24 mouse cellular contexts compared by ENCODE assay signal in the genomic region with DNA sequence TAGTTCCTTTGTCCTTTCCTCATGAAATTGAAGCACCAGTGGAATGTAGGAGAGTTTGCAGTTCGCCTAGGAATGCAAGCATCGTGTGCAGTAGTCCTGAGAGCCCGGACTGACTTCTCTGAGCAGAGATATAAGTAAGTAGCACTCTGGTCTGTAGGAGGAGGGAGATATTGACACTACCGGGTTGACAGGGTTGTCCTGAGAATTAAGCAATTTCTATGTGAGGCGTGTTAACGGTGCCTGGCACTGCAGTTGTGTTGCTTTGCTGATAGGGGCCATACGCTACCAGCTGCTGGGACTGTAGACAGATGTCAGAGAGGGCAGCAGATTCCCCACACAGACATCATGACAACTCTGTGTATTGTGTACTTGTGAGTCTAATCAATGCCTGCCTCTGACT. TPM values are rescaled to one million over a fixed set of nuclear protein-coding genes. Genes with fewer than 3 reads are reported as not detected.
DNase-seq lines count a peak whose midpoint lies in the region; ATAC-seq and TF ChIP-seq lines count a peak whose summit lies in the region.
"Had no signal": no experiment of that assay in that cellular context is flagged by ENCODE, and none has a peak within 500 bp of the region (broad histone marks: within the 10 kb centered on the region; RNA-seq: fewer than 3 reads in every experiment).

No protein-coding gene starts in this region.

- H3K9ac ChIP-seq in lung, embryonic 16.5 days (ENCODE audit: low read length): no peak overlapping the region; the same call in 1 of the 2 replicates
- peak overlapping the region; percentile 43; the same call in 1 of the 2 replicates for H3K9ac ChIP-seq in liver, embryonic 13.5 days
- H3K9ac ChIP-seq in liver, postnatal 0 days (replicated peaks): no peak overlapping the region
- H3K9ac ChIP-seq: heart, embryonic 15.5 days; hindbrain, embryonic 13.5 days had no signal

- peak overlapping the region; percentile 20; the same call in 1 of the 2 replicates for H3K4me2 ChIP-seq in lung, embryonic 16.5 days (ENCODE audit: low read depth, low read length)
- peak overlapping the region; percentile 34 for H3K4me2 ChIP-seq in liver, embryonic 13.5 days
- H3K4me2 ChIP-seq in liver, postnatal 0 days (ENCODE audit: low read depth, low read length): no peak overlapping the region; the same call in 1 of the 2 replicates
- H3K4me2 ChIP-seq: heart, embryonic 11.5 days; heart, embryonic 15.5 days; hindbrain, embryonic 13.5 days had no signal

- WGBS in lung, embryonic 16.5 days: 40% methylated on average over 7 of the region's 7 CpGs
- 50% methylated on average over 7 of the region's 7 CpGs for WGBS in lung, adult 2 months
- 18% methylated on average over 7 of the region's 7 CpGs for WGBS in liver, embryonic 13.5 days (ENCODE audit: insufficient replicate concordance)
- 31% methylated on average over 7 of the region's 7 CpGs for WGBS in liver, postnatal 0 days (ENCODE audit: insufficient replicate concordance)
- 87% methylated on average over 7 of the region's 7 CpGs for WGBS in thymus, adult 2 months

- no peaks in the 10 kb centered on the region for H3K36me3 ChIP-seq in lung, embryonic 16.5 days (ENCODE audit: control insufficient read depth, insufficient read depth, low read length)
- no peaks in the 10 kb centered on the region for H3K36me3 ChIP-seq in liver, embryonic 13.5 days
- no peaks in the 10 kb centered on the region for H3K36me3 ChIP-seq in liver, postnatal 0 days (replicated peaks; ENCODE audit: insufficient read depth, low read length)
- H3K36me3 ChIP-seq in thymus, adult 2 months (ENCODE audit: control insufficient read depth, insufficient read depth, low read length): no peaks in the 10 kb centered on the region
- H3K36me3 ChIP-seq: embryonic facial prominence, embryonic 10.5 days; forebrain, embryonic 10.5 days; heart, embryonic 15.5 days; hindbrain, embryonic 13.5 days had no signal

- peak overlapping the region; percentile 61; the same call in 1 of the 2 replicates for H3K27ac ChIP-seq in lung, embryonic 16.5 days (ENCODE audit: low read length)
- H3K27ac ChIP-seq in liver, embryonic 13.5 days: peak overlapping the region; percentile 54
- no peak overlapping the region for H3K27ac ChIP-seq in liver, postnatal 0 days (ENCODE audit: low read depth)
- H3K27ac ChIP-seq in thymus, adult 2 months (ENCODE audit: control insufficient read depth, insufficient read depth, low read length): no peak overlapping the region
- H3K27ac ChIP-seq: embryonic facial prominence, embryonic 10.5 days; forebrain, embryonic 10.5 days; gastrocnemius, adult 2 months; heart, embryonic 15.5 days; hindbrain, embryonic 13.5 days had no signal

- H3K4me1 ChIP-seq in lung, embryonic 16.5 days (replicated peaks; ENCODE audit: control insufficient read depth, insufficient read depth, low read length): peaks cover 10% of the 10 kb centered on the region; the same call in 1 of the 2 replicates
- no peaks in the 10 kb centered on the region for H3K4me1 ChIP-seq in lung, adult 2 months (ENCODE audit: control insufficient read depth, insufficient read depth, low read length)
- H3K4me1 ChIP-seq in liver, embryonic 13.5 days (replicated peaks): peaks cover 43% of the 10 kb centered on the region
- peaks cover 13% of the 10 kb centered on the region for H3K4me1 ChIP-seq in liver, postnatal 0 days (ENCODE audit: insufficient read depth)
- peaks cover 3% of the 10 kb centered on the region; the same call in 1 of the 2 replicates for H3K4me1 ChIP-seq in thymus, adult 2 months (replicated peaks; ENCODE audit: control insufficient read depth, insufficient read depth, low read length)
- H3K4me1 ChIP-seq: heart, embryonic 15.5 days had no signal

- no peak for TF ChIP-seq CTCF in lung, adult 2 months (IDR thresholded peaks at IDR 0.05; ENCODE audit: insufficient read depth, low read length)
- no peak for TF ChIP-seq CTCF in liver, postnatal 0 days (IDR thresholded peaks at IDR 0.05; ENCODE audit: low read depth)
- no peak for TF ChIP-seq CTCF in thymus, adult 2 months (IDR thresholded peaks at IDR 0.05; ENCODE audit: borderline replicate concordance, control insufficient read depth, extremely low read depth, insufficient read depth, low read length, poor library complexity)

- H3K4me3 ChIP-seq in lung, embryonic 16.5 days (ENCODE audit: low read length): no peak overlapping the region
- H3K4me3 ChIP-seq in lung, adult 2 months (replicated peaks; ENCODE audit: extremely low read depth, low read depth, low read length): no peak overlapping the region
- H3K4me3 ChIP-seq in liver, embryonic 13.5 days (replicated peaks): no peak overlapping the region
- no peak overlapping the region for H3K4me3 ChIP-seq in liver, postnatal 0 days (ENCODE audit: low read depth, low read length)
- H3K4me3 ChIP-seq in thymus, adult 2 months (ENCODE audit: control insufficient read depth, insufficient read depth, low read length): no peak overlapping the region
- H3K4me3 ChIP-seq: embryonic facial prominence, embryonic 10.5 days; forebrain, embryonic 10.5 days; gastrocnemius, adult 2 months; heart, embryonic 15.5 days; hindbrain, embryonic 13.5 days had no signal

- DNase-seq in lung, adult 2 months: no peak
- DNase-seq in liver: peak; percentile 57
- peak; percentile 49 for DNase-seq in liver, embryonic 13.5 days
- DNase-seq in liver, postnatal 0 days: peak; percentile 22
- no peak for DNase-seq in thymus, adult 2 months
- DNase-seq in layer of hippocampus, adult 9-10 months (ENCODE audit: low spot score): no peak
- DNase-seq in kidney, postnatal 25 days: no peak
- DNase-seq: adrenal gland, postnatal 25 days; cerebellum, adult 2 months; cerebellum, postnatal 10 days; gastrocnemius, adult 2 months; gastrocnemius, postnatal 36 days; heart, adult 18-20 months; heart, postnatal 14 days had no signal

- ATAC-seq in lung, embryonic 16.5 days (ENCODE audit: low read depth): peak; percentile 77
- ATAC-seq in liver, embryonic 13.5 days (ENCODE audit: low read depth): peak; percentile 85
- ATAC-seq in liver, postnatal 0 days: peak; percentile 83
- ATAC-seq: activated CD4-positive, CD25-positive, alpha-beta regulatory T cell, adult 4 months; forebrain, embryonic 14.5 days; Patski had no signal

- TF ChIP-seq EP300 in liver, postnatal 0 days (IDR thresholded peaks at IDR 0.05; ENCODE audit: low read depth): no peak

- no peaks in the 10 kb centered on the region; the same call in 1 of the 2 replicates for H3K27me3 ChIP-seq in lung, embryonic 16.5 days (ENCODE audit: control insufficient read depth, insufficient read depth, low read depth, low read length)
- peaks cover 37% of the 10 kb centered on the region for H3K27me3 ChIP-seq in liver, embryonic 13.5 days
- 0 out of 2 replicates have a peak, but pooled peaks cover 8% of the 10 kb centered on the region for H3K27me3 ChIP-seq in liver, postnatal 0 days (ENCODE audit: insufficient read depth, low read length)
- no peaks in the 10 kb centered on the region for H3K27me3 ChIP-seq in thymus, adult 2 months (ENCODE audit: control insufficient read depth, insufficient read depth, low read length)

- no peak for TF ChIP-seq POLR2A in lung, adult 2 months (IDR thresholded peaks at IDR 0.05; ENCODE audit: borderline replicate concordance, extremely low read depth, low read depth, low read length)
- no peak for TF ChIP-seq POLR2A in thymus, adult 2 months (IDR thresholded peaks at IDR 0.05; ENCODE audit: control insufficient read depth, extremely low read depth, insufficient read depth, low read length, poor library complexity)

- no peaks in the 10 kb centered on the region for H3K9me3 ChIP-seq in lung, embryonic 16.5 days (ENCODE audit: control insufficient read depth, low read length)
- H3K9me3 ChIP-seq in liver, embryonic 13.5 days (replicated peaks): no peaks in the 10 kb centered on the region
- H3K9me3 ChIP-seq in liver, postnatal 0 days (ENCODE audit: low read length): no peaks in the 10 kb centered on the region
- H3K9me3 ChIP-seq: embryonic facial prominence, embryonic 10.5 days; forebrain, embryonic 10.5 days; heart, embryonic 15.5 days; hindbrain, embryonic 13.5 days had no signal

RNA-seq across cellular contexts. Expression of a gene that starts 1.8 kb away (rescaled TPM):
- polyA plus RNA-seq in lung, embryonic 16.5 days (2015; fragmentation: Nextera tagmentation; extraction: Ambion mirVana): 0.06 and 0.08 TPM in 2 replicates
- polyA plus RNA-seq in lung, adult 2 months (2012; rRNA removed): 0.05 TPM in 1 of 2 replicates, not detected in the other
- 0.06 and 0.08 TPM in 2 replicates for polyA plus RNA-seq in liver, embryonic 13.5 days (2015; fragmentation: Nextera tagmentation; extraction: Ambion mirVana)
- polyA plus RNA-seq in liver, postnatal 0 days (2015; fragmentation: Nextera tagmentation; extraction: Ambion mirVana): 0.02 and 0.04 TPM in 2 replicates
- 0.05 TPM in 1 of 2 replicates, not detected in the other for polyA plus RNA-seq in thymus, adult 2 months (2012; rRNA removed)
- polyA plus RNA-seq: embryonic facial prominence, embryonic 14.5 days had no signal

RNA-seq across cellular contexts. Expression of a gene that starts 7.5 kb away (rescaled TPM):
- polyA plus RNA-seq in lung, embryonic 16.5 days (2015; fragmentation: Nextera tagmentation; extraction: Ambion mirVana): 53.2 and 55.8 TPM in 2 replicates
- 9.5 and 14.4 TPM in 2 replicates for polyA plus RNA-seq in lung, adult 2 months (2012; rRNA removed)
- polyA plus RNA-seq in liver, embryonic 13.5 days (2015; fragmentation: Nextera tagmentation; extraction: Ambion mirVana): 29.9 and 34.9 TPM in 2 replicates
- polyA plus RNA-seq in liver, postnatal 0 days (2015; fragmentation: Nextera tagmentation; extraction: Ambion mirVana): 10.5 and 11.1 TPM in 2 replicates
- 24.0 and 28.3 TPM in 2 replicates for polyA plus RNA-seq in thymus, adult 2 months (2012; rRNA removed)

Comparison
In these comparisons a context has a peak if more than half of its experiments do, and no peak if none do; other contexts are left out.
1. H3K27ac ChIP-seq: peak in lung, embryonic 16.5 days (single experiment) and liver, embryonic 13.5 days (single experiment); none in liver, postnatal 0 days (single experiment) and thymus, adult 2 months (single experiment).
2. DNase-seq: peak in liver (single experiment), liver, embryonic 13.5 days (single experiment) and liver, postnatal 0 days (single experiment); none in lung, adult 2 months (single experiment), thymus, adult 2 months (single experiment), layer of hippocampus, adult 9-10 months (single experiment) and kidney, postnatal 25 days (0 of 2).
3. Peak in every context shown above with its lines, with median percentiles within 50 percentile points of each other: ATAC-seq.